Mouse (Mus musculus): ENCODE results near the gene Atp6v0c. TPM values are rescaled to one million over a fixed set of nuclear protein-coding genes. Genes with fewer than 3 reads are reported as not detected.
"Not testable (repeated sequence)": the region's sequence is repeated elsewhere in the genome, so short reads cannot be mapped to it uniquely, and the experiment has no call there.

Atp6v0c gene
- total RNA-seq, 2 experiments from 2014 or later = 1,211 to 1,240 TPM

DNA sequence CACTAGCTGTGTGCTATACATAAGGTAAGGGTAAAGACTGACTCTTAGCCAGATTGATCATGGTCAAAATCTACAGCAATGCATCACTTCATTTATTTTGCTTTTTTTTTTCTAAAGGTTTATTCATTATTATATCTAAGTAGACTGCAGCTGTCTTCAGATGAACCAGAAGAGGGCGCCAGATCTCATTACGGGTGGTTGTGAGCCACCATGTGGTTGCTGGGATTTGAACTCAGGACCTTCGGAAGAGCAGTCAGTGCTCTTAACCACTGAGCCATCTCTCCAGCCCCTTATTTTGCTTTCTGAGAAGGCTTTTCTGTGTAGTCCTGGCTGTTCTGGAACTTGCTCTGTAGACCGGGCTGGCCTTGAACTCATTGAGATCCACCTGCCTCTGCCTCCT lies 36.6 kb downstream of the Atp6v0c start:
- H3K4me3 ChIP-seq; intact Hi-C loops (cut with DNase I); DNase-seq (ENCODE audit: extremely low spot score in 1 of 2, low spot score in 2 of 2); H3K27ac ChIP-seq: not testable (repeated sequence)
- TF ChIP-seq CTCF (IDR thresholded peaks at IDR 0.05) = peak; percentile 32; the same call in 1 of the 2 replicates

DNA sequence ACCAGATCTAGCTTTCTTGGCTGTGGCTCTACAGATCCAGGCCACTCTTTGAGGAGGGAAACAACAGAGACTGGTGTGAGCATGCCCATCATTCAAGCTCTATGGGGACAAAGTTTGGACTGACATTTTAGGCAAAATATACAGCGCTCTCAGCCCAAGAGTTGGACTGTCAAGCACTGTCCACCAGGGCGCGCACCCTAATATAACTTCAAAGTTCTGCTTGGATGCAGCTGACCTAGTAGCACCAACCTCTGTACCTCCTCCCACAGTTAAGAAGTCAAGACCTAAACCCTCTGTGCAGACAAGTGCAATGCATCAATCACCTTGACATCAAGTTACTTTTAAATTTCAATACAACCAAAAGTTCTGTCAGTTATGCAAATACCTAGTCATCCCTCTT lies 37.9 kb downstream of the Atp6v0c start:
- H3K27ac ChIP-seq = no peak overlapping the region
- TF ChIP-seq CTCF (IDR thresholded peaks at IDR 0.05) = no peak; the same call in 1 of the 2 replicates
- DNase-seq (ENCODE audit: extremely low spot score in 1 of 2, low spot score in 2 of 2) = no peak
- no peak overlapping the region for H3K4me3 ChIP-seq
- intact Hi-C loops (cut with DNase I) = no loop called here

DNA sequence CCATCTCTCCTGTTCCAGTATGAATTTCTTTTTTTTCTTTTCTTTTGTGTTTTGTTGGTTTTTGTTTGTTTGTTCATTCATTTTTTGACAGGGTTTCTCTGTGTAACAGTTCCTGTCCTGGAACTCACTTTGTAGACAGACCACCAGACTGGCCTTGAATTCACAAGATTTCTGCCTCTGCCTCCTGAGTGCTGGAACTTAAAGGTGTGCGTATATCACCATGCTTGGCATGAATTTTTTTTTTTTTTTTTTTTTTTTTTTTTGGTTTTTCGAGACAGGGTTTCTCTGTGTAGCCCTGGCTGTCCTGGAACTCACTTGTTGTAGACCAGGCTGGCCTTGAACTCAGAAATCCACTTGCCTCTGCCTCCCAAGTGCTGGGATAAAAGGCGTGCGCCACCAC lies 40.3 kb downstream of the Atp6v0c start:
- H3K4me3 ChIP-seq; DNase-seq (ENCODE audit: extremely low spot score in 1 of 2, low spot score in 2 of 2); H3K27ac ChIP-seq; intact Hi-C loops (cut with DNase I): not testable (repeated sequence)

DNA sequence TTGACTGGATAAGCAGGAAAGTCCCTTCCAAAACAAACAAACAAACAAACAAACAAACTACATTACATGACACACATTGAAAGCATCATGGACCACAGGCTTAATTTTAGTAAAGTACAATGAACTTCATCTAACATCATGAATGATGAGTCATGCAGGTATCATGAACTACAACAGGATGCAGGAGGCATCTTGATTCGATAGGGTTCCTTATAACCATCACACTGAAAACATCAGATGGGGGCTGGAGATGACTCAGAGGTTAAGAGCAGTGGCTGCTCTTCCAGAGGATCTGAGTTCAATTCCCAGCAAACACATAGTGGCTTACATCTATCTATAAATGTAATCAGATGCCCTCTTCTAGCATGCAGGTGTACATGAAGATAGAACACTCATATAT lies 41.9 kb downstream of the Atp6v0c start:
- intact Hi-C loops (cut with DNase I) = no loop called here
- Histone ChIP-seq H3K4me3 (no peak overlapping the region), H3K27ac (no peak overlapping the region)
- no peak for TF ChIP-seq CTCF (IDR thresholded peaks at IDR 0.05)
- no peak for DNase-seq (ENCODE audit: extremely low spot score in 1 of 2, low spot score in 2 of 2)

DNA sequence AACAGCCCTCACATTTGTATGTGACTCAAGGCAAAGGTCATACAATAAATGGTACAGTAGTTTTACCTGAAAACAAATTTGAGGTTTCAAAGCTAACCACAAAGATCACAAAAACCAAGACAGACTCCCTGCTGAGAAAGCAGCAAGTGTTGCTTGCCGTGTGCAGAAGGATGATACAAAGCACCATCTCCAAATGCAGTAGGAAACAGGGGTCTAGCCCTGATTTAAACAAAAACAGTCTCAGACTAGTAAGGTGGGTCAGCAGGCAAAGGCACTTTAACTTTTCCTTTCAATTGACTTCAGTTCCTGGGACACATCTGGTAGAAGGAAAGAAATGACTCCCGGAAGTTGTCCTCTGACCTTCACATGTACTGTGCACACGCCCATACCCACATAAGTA lies 42.7 kb downstream of the Atp6v0c start:
- DNase-seq (ENCODE audit: extremely low spot score in 1 of 2, low spot score in 2 of 2) = no peak
- intact Hi-C loops (cut with DNase I) = no loop called here
- no peak for TF ChIP-seq CTCF (IDR thresholded peaks at IDR 0.05)
- no peak overlapping the region for H3K4me3 ChIP-seq
- no peak overlapping the region for H3K27ac ChIP-seq

DNA sequence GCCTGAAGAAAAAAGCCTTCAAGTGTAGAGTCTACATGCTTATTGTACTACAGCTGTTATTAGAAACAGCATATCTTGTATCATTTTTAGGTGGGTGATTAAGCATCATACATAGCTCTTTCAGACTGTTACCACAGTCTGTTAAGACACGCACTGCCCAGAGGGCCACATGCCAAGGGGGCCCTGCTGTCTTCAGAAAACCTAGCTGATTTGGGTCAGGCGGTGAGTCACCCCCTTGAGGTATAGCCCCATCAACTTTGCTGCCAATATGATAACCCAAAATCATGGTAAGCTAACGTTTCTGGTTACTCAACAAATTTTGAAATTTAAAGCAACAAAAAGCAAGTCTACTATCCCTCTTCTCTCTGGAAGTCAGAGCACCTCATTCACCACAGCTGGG lies 50.1 kb downstream of the Atp6v0c start:
- Histone ChIP-seq H3K4me3 (no peak overlapping the region), H3K27ac (no peak overlapping the region)
- no peak for DNase-seq (ENCODE audit: extremely low spot score in 1 of 2, low spot score in 2 of 2)
- intact Hi-C loops (cut with DNase I) = no loop called here
- TF ChIP-seq CTCF (IDR thresholded peaks at IDR 0.05) = no peak

Other genes with a start within 250 kb of the Atp6v0c start
- not detected for gene Sbp, start 228.0 kb downstream of the Atp6v0c start, total RNA-seq (2021)
- gene Sbpl, start 214.4 kb downstream of the Atp6v0c start, total RNA-seq (2021) = not detected
- 1 to 10 TPM in 1 of 2 experiments, under 1 TPM in 1; 0.45 to 1.1 TPM for gene Prss30, start 189.1 kb downstream of the Atp6v0c start, total RNA-seq (2021)
- gene Prss22, start 171.6 kb downstream of the Atp6v0c start, total RNA-seq (2021) = 1 to 10 TPM in 1 of 2 experiments, under 1 TPM in 1; 0.70 to 1.5 TPM
- gene Prss27, start 131.6 kb downstream of the Atp6v0c start, total RNA-seq (2021) = not detected
- 10 to 100 TPM; 25.0 to 26.4 TPM for gene Kctd5, start 96.2 kb downstream of the Atp6v0c start, total RNA-seq (2021)
- gene Pdpk1, start 18.8 kb downstream of the Atp6v0c start, total RNA-seq (2021) = 100 to 1,000 TPM; 114 to 116 TPM
- 10 to 100 TPM; 29.2 to 32.0 TPM for gene Amdhd2, start 5.9 kb downstream of the Atp6v0c start, total RNA-seq (2021)
- gene Tbc1d24, start 35.9 kb upstream of the Atp6v0c start, total RNA-seq (2021) = 10 to 100 TPM; 63.3 to 69.7 TPM
- 10 to 100 TPM; 10.5 to 11.5 TPM for gene Ntn3, start 39.8 kb upstream of the Atp6v0c start, total RNA-seq (2021)
- gene Tedc2, start 51.1 kb upstream of the Atp6v0c start, total RNA-seq (2021) = 10 to 100 TPM; 10.8 to 11.0 TPM
- 1 to 10 TPM; 7.9 to 8.8 TPM for gene Ccnf, start 81.8 kb upstream of the Atp6v0c start, total RNA-seq (2021)
- gene Abca17, start 181.4 kb upstream of the Atp6v0c start, total RNA-seq (2021) = 1 to 10 TPM; 1.3 to 1.7 TPM
- 10 to 100 TPM; 76.7 to 78.5 TPM for gene Abca3, start 182.2 kb upstream of the Atp6v0c start, total RNA-seq (2021)
- 100 to 1,000 TPM; 131 to 142 TPM for gene Rnps1, start 244.9 kb upstream of the Atp6v0c start, total RNA-seq (2021)

All from left cerebral cortex, adult 2 months (tissue).